Mouse (Mus musculus) heart, embryonic 15.5 days (tissue): ENCODE data around the gene Ugt1a8. TPM values are rescaled to one million over a fixed set of nuclear protein-coding genes. Genes with fewer than 3 reads are reported as not detected.

ENCODE experiments used
- ATAC-seq: fragments of 200-750 bp; cut with Nextera tagmentation; replicated peaks from 2 replicates; pipeline ENCODE4 v1.8.0; 2017; ENCODE audit warnings: low read depth, moderate TSS enrichment; ENCODE audit not compliant: insufficient number of reproducible peaks, insufficient read depth, low FRiP score
- H3K27ac ChIP-seq: fragments of 300-500 bp; sonication (generic); 2 replicates; pipeline ENCODE4 v1.5.1; 2015; ENCODE audit warnings: mild to moderate bottlenecking, inconsistent platforms
- H3K27me3 ChIP-seq: fragments of 300-500 bp; sonication (generic); 2 replicates; pipeline ENCODE4 v1.6.1; 2015; ENCODE audit warnings: inconsistent platforms
- H3K36me3 ChIP-seq: fragments of 300-500 bp; sonication (generic); 2 replicates; pipeline ENCODE4 v1.6.1; 2015; ENCODE audit warnings: mild to moderate bottlenecking, inconsistent platforms
- H3K4me1 ChIP-seq: fragments of 300-500 bp; sonication (generic); replicated peaks from 2 replicates; pipeline ENCODE4 v1.6.1; 2015; ENCODE audit warnings: inconsistent platforms
- H3K4me2 ChIP-seq: fragments of 300-500 bp; sonication (generic); 2 replicates; pipeline ENCODE4 v1.6.1; 2015; ENCODE audit warnings: inconsistent platforms, mild to moderate bottlenecking, moderate library complexity
- H3K4me3 ChIP-seq: fragments of 300-500 bp; sonication (generic); 2 replicates; pipeline ENCODE4 v1.5.1; 2015; ENCODE audit warnings: mild to moderate bottlenecking, inconsistent platforms
- H3K9ac ChIP-seq: fragments of 300-500 bp; sonication (generic); 2 replicates; pipeline ENCODE4 v1.6.1; 2015; ENCODE audit warnings: mild to moderate bottlenecking, inconsistent platforms
- H3K9me3 ChIP-seq: fragments of 300-500 bp; sonication (generic); replicated peaks from 2 replicates; pipeline ENCODE4 v1.6.1; 2016; ENCODE audit warnings: inconsistent platforms
- WGBS: fragments of 180-500 bp; shearing (Covaris S2); methylation state at CpG from one replicate; pipeline ENCODE4 v1.1.7; 2015; ENCODE audit warnings: mixed read lengths; 5-methylcytosine and 5-hydroxymethylcytosine counted together
- polyA plus RNA-seq: library from polyadenylated mRNA; unstranded; fragments of >200 nt; fragmentation: Nextera tagmentation; extraction: Ambion mirVana; gene quantifications from 2 replicates; pipeline ENCODE4 v1.2.1, GENCODE M21; 2015

The Ugt1a8 gene
- polyA plus RNA-seq, 1 experiment from 2014 or later: not detected

- 0 out of 2 replicates have a peak, but pooled peaks cover 12% of the 10 kb centered on the region for H3K36me3 ChIP-seq
- 71% methylated on average over 10 of the region's 10 CpGs for WGBS
- H3K4me2 ChIP-seq: no peak overlapping the region
- H3K9ac ChIP-seq: no peak overlapping the region
- peaks cover 6% of the 10 kb centered on the region; the same call in 1 of the 2 replicates for H3K9me3 ChIP-seq
- ATAC-seq: no peak
- H3K27me3 ChIP-seq: no peaks in the 10 kb centered on the region
- H3K27ac ChIP-seq: no peak overlapping the region
- H3K4me1 ChIP-seq: peaks cover 16% of the 10 kb centered on the region
- no peak overlapping the region for H3K4me3 ChIP-seq
Measured at GRCm38 (mm10) chr1:88256886-88257663, 169.5 kb downstream of the Ugt1a8 start.

DNA sequence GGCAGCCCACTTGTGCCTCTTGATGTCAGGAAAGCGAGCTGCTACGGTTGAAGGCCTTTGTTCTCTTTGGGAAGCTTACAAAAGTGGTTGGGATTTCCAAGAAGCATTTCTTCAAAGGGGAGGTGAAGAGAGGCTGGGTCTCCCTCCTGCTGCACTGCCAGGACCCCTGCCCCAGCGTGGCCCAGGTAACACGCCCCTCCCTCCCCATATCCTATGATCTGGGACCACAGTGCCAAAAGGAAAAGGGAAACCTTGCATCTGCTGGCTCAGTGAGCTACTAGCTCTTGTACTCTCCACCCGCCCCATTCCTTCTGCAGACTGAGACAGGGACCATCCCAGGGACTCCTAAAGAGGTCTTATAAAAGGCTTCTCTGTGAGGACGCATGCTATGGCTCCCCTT is 170.1 kb downstream of the Ugt1a8 start:
- H3K9me3 ChIP-seq: 0 out of 2 replicates have a peak, but pooled peaks cover 3% of the 10 kb centered on the region

DNA sequence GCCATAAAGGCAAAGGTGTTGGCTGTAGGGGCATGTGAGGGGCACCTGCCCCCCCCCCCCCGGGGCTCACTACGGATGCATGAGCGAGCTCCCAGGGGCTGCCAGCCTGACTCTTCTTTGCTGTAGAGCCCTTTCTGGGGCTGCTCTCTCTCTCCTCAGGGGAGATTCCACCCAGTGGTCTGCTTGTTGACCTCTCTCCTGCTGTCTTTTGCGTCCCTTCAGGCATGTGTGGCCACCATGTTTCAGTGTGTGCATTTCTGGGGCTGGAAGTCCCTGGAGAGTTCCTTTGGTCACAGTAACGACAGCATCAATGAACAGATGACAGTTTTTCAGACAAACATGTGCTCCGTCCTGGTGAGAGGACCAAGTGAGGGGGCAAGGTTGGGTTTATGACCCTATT is 170.7 kb downstream of the Ugt1a8 start:
- Histone ChIP-seq H3K36me3 (peaks cover 24% of the 10 kb centered on the region), H3K4me2 (no peak overlapping the region), H3K9ac (no peak overlapping the region), H3K27ac (no peak overlapping the region), H3K27me3 (no peaks in the 10 kb centered on the region), H3K9me3 (0 out of 2 replicates have a peak, but pooled peaks cover 3% of the 10 kb centered on the region), H3K4me3 (no peak overlapping the region), H3K4me1 (peaks cover 23% of the 10 kb centered on the region)
- 63% methylated on average over 6 of the region's 6 CpGs for WGBS
- ATAC-seq: no peak

More for the DNA sequence above, 170.1 kb downstream of the Ugt1a8 start:
- no peak for ATAC-seq
- WGBS: 74% methylated on average over 6 of the region's 6 CpGs
- peaks cover 18% of the 10 kb centered on the region for H3K36me3 ChIP-seq
- H3K4me1 ChIP-seq: peaks cover 22% of the 10 kb centered on the region
- no peak overlapping the region for H3K9ac ChIP-seq
- H3K27ac ChIP-seq: no peak overlapping the region
- H3K27me3 ChIP-seq: no peaks in the 10 kb centered on the region
- no peak overlapping the region for H3K4me2 ChIP-seq
- H3K4me3 ChIP-seq: no peak overlapping the region

DNA sequence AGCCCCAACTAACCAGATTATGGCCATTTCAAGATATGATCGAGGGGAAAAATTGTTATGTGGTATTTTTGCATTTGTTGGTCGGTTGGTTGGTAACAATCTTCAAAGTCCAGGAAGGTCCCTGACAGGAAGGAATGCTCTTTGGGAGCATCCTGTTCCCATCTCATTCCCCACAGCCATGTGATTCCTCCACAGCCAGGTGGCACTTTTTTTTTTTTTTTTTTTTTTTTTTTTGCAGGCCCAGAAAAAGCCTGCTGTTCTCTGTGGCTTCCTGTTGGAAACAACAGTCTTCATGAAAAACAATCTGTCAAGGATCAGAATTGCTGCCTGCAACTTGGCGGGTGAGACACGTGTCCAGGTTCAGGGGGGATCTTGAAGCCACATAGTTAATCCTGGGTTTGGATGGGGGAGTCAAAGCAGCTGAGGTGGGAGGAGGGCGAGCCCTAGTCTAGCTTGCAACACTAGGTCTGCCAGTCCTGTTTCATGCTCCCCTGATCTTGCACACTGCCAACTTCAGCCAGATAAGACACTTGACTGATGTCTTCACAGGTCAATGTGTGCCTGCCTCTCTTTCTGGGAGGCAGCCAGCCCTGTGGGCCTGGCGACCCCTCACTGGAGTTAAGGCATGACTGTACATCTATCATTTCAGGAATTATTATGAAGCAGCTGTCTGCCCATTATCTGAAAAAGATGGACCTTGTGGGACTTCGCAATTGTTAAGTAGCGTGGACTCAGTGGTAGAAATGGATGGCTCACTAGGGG is 171.4 kb downstream of the Ugt1a8 start:
- 0 out of 2 replicates have a peak, but pooled peaks have one; percentile 0 for ATAC-seq

GRCm38 (mm10) chr1:88259643-88260024 is 172.0 kb downstream of the Ugt1a8 start:
- ATAC-seq: no peak
- peaks cover 37% of the 10 kb centered on the region for H3K36me3 ChIP-seq
- no peaks in the 10 kb centered on the region for H3K27me3 ChIP-seq
- H3K4me1 ChIP-seq: peaks cover 23% of the 10 kb centered on the region
- H3K9ac ChIP-seq: no peak overlapping the region
- 69% methylated on average over 4 of the region's 4 CpGs for WGBS
- 0 out of 2 replicates have a peak, but pooled peaks cover 3% of the 10 kb centered on the region for H3K9me3 ChIP-seq
- no peak overlapping the region for H3K27ac ChIP-seq
- no peak overlapping the region for H3K4me2 ChIP-seq
- H3K4me3 ChIP-seq: no peak overlapping the region

More for the DNA sequence above, 171.4 kb downstream of the Ugt1a8 start:
- H3K27ac ChIP-seq: no peak overlapping the region
- H3K4me3 ChIP-seq: no peak overlapping the region
- WGBS: 58% methylated on average over 8 of the region's 8 CpGs
- H3K27me3 ChIP-seq: no peaks in the 10 kb centered on the region
- no peak overlapping the region for H3K4me2 ChIP-seq
- H3K36me3 ChIP-seq: peaks cover 31% of the 10 kb centered on the region
- peaks cover 23% of the 10 kb centered on the region for H3K4me1 ChIP-seq
- H3K9me3 ChIP-seq: 0 out of 2 replicates have a peak, but pooled peaks cover 3% of the 10 kb centered on the region
- H3K9ac ChIP-seq: no peak overlapping the region

DNA sequence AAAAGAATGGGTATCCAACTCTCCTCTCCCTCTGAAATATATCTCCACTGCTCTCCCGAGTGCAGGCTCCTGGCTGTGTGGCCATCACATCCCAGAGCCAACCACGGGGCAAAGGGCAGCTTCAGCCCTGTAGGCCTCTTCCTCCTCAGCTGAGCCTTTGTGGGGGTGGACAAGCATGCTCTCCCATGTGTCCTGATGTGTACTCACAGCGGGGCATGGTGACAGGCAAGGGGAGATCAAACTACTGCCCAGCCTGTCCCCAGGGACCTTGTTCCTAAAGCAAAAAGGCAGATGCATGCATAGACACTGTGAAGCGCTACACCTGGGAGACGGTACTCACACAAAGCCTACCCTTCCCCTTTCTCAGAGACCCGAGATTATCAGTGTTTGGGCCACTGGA is 172.5 kb downstream of the Ugt1a8 start:
- WGBS: 70% methylated on average over 6 of the region's 6 CpGs
- Histone ChIP-seq H3K27me3 (no peaks in the 10 kb centered on the region), H3K27ac (no peak overlapping the region), H3K4me1 (peaks cover 23% of the 10 kb centered on the region), H3K4me2 (no peak overlapping the region), H3K9ac (no peak overlapping the region), H3K9me3 (0 out of 2 replicates have a peak, but pooled peaks cover 3% of the 10 kb centered on the region), H3K4me3 (no peak overlapping the region), H3K36me3 (peaks cover 42% of the 10 kb centered on the region)
- no peak for ATAC-seq

- Histone ChIP-seq H3K27ac (no peak overlapping the region), H3K9me3 (0 out of 2 replicates have a peak, but pooled peaks cover 3% of the 10 kb centered on the region), H3K9ac (no peak overlapping the region), H3K36me3 (peaks cover 49% of the 10 kb centered on the region), H3K27me3 (no peaks in the 10 kb centered on the region), H3K4me3 (no peak overlapping the region), H3K4me1 (peaks cover 23% of the 10 kb centered on the region), H3K4me2 (no peak overlapping the region)
- 82% methylated on average over 10 of the region's 10 CpGs for WGBS
- no peak for ATAC-seq
Measured at GRCm38 (mm10) chr1:88260604-88261377, 173.2 kb downstream of the Ugt1a8 start.

DNA sequence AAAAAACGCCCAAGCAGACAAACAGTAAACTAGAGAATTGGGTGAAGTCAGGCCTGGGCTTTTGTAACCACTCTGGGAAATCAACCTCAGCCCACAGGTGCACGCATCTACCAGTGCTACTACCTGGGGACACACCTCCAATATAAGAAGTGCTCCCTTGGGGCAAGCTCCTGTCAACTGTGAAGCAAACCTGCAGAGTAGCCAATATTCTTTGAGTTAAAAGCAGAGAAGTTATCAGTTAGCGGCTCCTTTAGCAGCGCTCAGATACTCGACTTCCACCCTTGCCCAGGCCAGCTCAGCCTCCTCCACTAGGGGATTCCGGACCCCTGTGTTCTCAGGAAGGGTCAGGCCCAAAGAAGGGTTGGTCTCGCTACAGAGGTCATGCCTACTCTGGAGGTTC is 174.1 kb downstream of the Ugt1a8 start:
- H3K27ac ChIP-seq: no peak overlapping the region
- no peak overlapping the region for H3K4me2 ChIP-seq
- no peaks in the 10 kb centered on the region for H3K9me3 ChIP-seq
- ATAC-seq: no peak
- peaks cover 58% of the 10 kb centered on the region for H3K36me3 ChIP-seq
- peaks cover 23% of the 10 kb centered on the region for H3K4me1 ChIP-seq
- WGBS: 79% methylated on average over 7 of the region's 7 CpGs
- H3K27me3 ChIP-seq: no peaks in the 10 kb centered on the region
- no peak overlapping the region for H3K9ac ChIP-seq
- no peak overlapping the region for H3K4me3 ChIP-seq

DNA sequence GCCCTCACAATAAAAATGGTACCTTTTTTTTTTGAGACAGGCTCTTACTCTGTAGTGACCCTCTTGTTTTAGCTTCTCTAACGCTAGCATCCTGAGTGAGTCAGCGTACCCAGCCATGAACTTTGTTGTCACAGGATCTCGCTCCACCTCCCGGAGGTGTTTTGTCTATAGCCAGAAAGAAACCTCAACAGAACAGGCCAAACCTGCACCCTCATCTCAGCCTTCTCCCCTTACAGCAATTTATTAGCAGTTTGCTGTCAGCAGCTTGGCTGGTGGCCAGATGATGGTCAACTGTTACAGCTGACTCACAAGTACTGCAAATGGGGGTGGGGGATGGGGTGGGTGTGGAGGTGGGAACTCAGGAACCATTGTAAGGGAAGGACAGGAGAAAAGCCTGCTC is 174.6 kb downstream of the Ugt1a8 start:
- H3K4me2 ChIP-seq: no peak overlapping the region
- no peaks in the 10 kb centered on the region for H3K9me3 ChIP-seq
- no peak; the same call in 1 of the 2 replicates for ATAC-seq
- WGBS: 64% methylated on average over 4 of the region's 4 CpGs
- peaks cover 23% of the 10 kb centered on the region for H3K4me1 ChIP-seq
- peaks cover 63% of the 10 kb centered on the region for H3K36me3 ChIP-seq
- no peak overlapping the region for H3K9ac ChIP-seq
- no peak overlapping the region for H3K4me3 ChIP-seq
- no peak overlapping the region for H3K27ac ChIP-seq
- H3K27me3 ChIP-seq: no peaks in the 10 kb centered on the region

DNA sequence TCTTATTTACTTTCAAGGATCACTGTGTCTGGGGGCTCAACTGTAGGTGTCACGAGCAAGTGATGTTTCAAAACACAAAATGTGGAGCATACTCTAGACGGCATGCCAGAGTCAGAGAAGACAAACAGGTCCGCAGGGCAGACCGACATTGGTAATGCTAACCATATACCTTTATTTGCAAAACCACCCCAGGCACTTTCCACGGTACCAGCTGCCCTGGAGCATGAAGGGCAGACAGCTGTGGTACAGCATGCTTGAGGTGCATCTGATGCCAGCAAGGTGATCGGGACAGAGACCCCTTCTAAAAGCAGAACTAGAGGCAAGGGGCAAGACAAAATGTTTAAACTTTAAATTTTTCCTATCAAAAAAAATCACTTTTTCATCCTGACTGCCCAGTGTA is 175.3 kb downstream of the Ugt1a8 start:
- Histone ChIP-seq H3K4me3 (no peak overlapping the region), H3K9ac (no peak overlapping the region), H3K36me3 (peaks cover 70% of the 10 kb centered on the region), H3K4me1 (peaks cover 23% of the 10 kb centered on the region), H3K9me3 (no peaks in the 10 kb centered on the region), H3K4me2 (no peak overlapping the region), H3K27ac (no peak overlapping the region), H3K27me3 (no peaks in the 10 kb centered on the region)
- ATAC-seq: no peak
- 73% methylated on average over 6 of the region's 6 CpGs for WGBS

GRCm38 (mm10) chr1:88263778-88264177 is 176.2 kb downstream of the Ugt1a8 start:
- ATAC-seq: no peak
- H3K4me2 ChIP-seq: no peak overlapping the region
- H3K4me3 ChIP-seq: no peak overlapping the region
- peaks cover 79% of the 10 kb centered on the region for H3K36me3 ChIP-seq
- H3K9me3 ChIP-seq: no peaks in the 10 kb centered on the region
- 88% methylated on average over 5 of the region's 5 CpGs for WGBS
- H3K27me3 ChIP-seq: no peaks in the 10 kb centered on the region
- H3K27ac ChIP-seq: no peak overlapping the region
- H3K4me1 ChIP-seq: peaks cover 23% of the 10 kb centered on the region
- H3K9ac ChIP-seq: no peak overlapping the region
